Mouse (Mus musculus) testis, adult 2 months (tissue): ENCODE data around the gene Htr1d.

Experiments used
- CTCF ChIP-seq: fragments of 200-500 bp; IDR thresholded peaks from 2 replicates; pipeline ENCODE4 v1.5.1; 2012; ENCODE audit warnings: low read depth, mild to moderate bottlenecking, inconsistent platforms, low read length, moderate library complexity; ENCODE audit not compliant: control insufficient read depth, insufficient read depth, insufficient replicate concordance
- POLR2A ChIP-seq: fragments of 200-500 bp; IDR thresholded peaks from 2 replicates; pipeline ENCODE4 v1.6.1; 2012; ENCODE audit warnings: low read depth, mild to moderate bottlenecking, inconsistent platforms, low read length, moderate library complexity; ENCODE audit not compliant: control insufficient read depth

GRCm38 (mm10) chr4:136469941-136470346 is 46.6 kb downstream of the Htr1d start:
- TF ChIP-seq POLR2A (no peak; the same call in 1 of the 2 replicates), CTCF (no peak)
